Mouse (Mus musculus) lung, adult 2 months (tissue): Measurements from ENCODE around the gene Gm45337. TPM values are rescaled to one million over a fixed set of nuclear protein-coding genes. Genes with fewer than 3 reads are reported as not detected.
"Not testable (repeated sequence)": the region's sequence is repeated elsewhere in the genome, so short reads cannot be mapped to it uniquely, and the experiment has no call there.

Source experiments
- DNase-seq: peaks from one replicate; pipeline ENCODE4 v3.0.0; 2022
- H3K4me1 ChIP-seq: fragments of 200-500 bp; 2 replicates; pipeline ENCODE4 v1.6.1; 2011; ENCODE audit warnings: low read length; ENCODE audit not compliant: control insufficient read depth, insufficient read depth
- H3K4me3 ChIP-seq: fragments of 200-500 bp; replicated peaks from 2 replicates; pipeline ENCODE3; 2011; ENCODE audit warnings: low read depth, mild to moderate bottlenecking, control low read depth, low read length; ENCODE audit errors: extremely low read depth
- CTCF ChIP-seq: fragments of 200-500 bp; IDR thresholded peaks from 2 replicates; pipeline ENCODE4 v1.5.1; 2011; ENCODE audit warnings: mild to moderate bottlenecking, low read length, control low read depth; ENCODE audit not compliant: insufficient read depth
- POLR2A ChIP-seq: fragments of 200-500 bp; IDR thresholded peaks from 2 replicates; pipeline ENCODE4 v1.6.1; 2011; ENCODE audit warnings: low read depth, mild to moderate bottlenecking, control low read depth, low read length, borderline replicate concordance; ENCODE audit errors: extremely low read depth
- WGBS: fragments of 180-500 bp; shearing (Covaris S2); methylation state at CpG from one replicate; pipeline ENCODE4 v1.1.7; 2018; 5-methylcytosine and 5-hydroxymethylcytosine counted together
- polyA plus RNA-seq: library from polyadenylated mRNA; depleted of rRNA; stranded (reverse); fragments of >200 nt; gene quantifications from 2 replicates; pipeline ENCODE4 v1.2.3, GENCODE M21; 2012; rRNA removed

Gm45337 gene
- polyA plus RNA-seq, result not detected in 2 replicates

DNA sequence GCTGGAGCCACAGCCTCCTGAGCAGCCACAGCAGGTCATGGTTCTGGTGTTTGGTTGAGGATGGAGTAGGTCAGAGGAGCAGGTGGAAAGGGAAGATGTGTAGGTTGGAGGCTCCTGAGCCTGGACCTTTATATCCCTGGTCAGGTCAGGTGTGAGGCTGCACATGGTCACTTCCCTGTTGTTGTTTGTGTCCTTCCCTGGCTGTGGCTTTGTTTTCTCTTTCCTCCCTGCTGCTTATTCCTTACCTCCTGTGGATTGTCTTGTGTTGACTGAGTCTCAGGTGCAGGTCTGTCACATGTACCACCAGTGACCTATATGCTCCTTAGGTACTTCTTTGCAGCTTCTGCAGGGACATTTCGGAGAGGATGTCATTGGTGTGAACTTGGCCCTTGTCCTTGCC is at the start of gene Gm45337:
TSS of gene Gm45337 (minus strand) at position 101 of the 400 bp plus-strand sequence.
- 53% methylated on average over 1 of the region's 1 CpGs for WGBS
- TF ChIP-seq POLR2A (no peak), CTCF (no peak)
- Histone ChIP-seq H3K4me1 (no peaks in the 10 kb centered on the region), H3K4me3 (no peak within 1 kb of the TSS)
- no peak for DNase-seq

DNA sequence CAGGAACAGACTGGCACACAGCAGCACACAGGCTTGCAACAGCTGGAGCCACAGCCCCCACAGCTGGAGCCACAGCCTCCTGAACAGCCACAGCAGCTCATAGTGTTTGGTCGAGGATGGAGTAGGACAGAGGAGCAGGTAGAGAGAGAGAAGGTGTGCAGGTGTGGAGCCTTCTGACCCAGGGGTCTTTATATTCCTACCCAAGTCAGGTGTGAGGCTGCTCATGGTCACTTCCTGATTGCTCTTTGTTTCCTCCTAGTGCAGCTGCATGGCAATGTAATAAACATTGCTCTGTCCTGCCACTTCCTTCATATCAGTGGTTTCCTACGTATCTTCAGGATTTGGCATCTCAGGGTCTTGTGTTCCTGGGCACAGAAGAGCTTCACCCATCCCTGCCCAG is 45.9 kb upstream of the Gm45337 start, which contains the start of gene Gm10153:
TSS of gene Gm10153 (minus strand) at position 101 of the 400 bp plus-strand sequence.
- TF ChIP-seq CTCF (no peak), POLR2A (no peak)
- DNase-seq, result no peak
- H3K4me1 ChIP-seq, result no peaks in the 10 kb centered on the region
- WGBS, result 21% methylated on average over 2 of the region's 2 CpGs
- no peak within 1 kb of the TSS for H3K4me3 ChIP-seq

DNA sequence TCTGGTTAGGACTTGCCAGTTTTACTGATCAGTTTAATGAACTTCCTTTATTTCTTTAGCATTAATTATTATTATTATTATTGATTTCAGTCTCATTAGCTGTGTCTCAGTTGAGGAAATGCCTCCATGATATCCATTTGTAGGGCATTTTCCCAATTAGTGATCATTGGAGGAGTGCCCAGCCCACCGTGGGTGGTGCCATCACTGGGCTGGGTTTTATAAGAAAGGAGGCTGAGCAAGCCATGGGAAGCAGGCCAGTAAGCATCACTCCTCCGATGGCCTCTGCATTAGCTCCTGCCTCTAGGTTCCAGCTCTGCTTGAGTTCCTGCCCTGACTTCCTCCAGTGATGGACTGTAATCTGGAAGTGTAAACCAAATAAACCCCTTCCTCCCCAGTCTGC is 43.7 kb upstream of the Gm45337 start:
- TF ChIP-seq POLR2A, result no peak
- no peak for TF ChIP-seq CTCF
- no peak for DNase-seq
- Histone ChIP-seq H3K4me1 (no peaks in the 10 kb centered on the region), H3K4me3 (no peak overlapping the region)
- WGBS, result 60% methylated on average over 2 of the region's 2 CpGs

DNA sequence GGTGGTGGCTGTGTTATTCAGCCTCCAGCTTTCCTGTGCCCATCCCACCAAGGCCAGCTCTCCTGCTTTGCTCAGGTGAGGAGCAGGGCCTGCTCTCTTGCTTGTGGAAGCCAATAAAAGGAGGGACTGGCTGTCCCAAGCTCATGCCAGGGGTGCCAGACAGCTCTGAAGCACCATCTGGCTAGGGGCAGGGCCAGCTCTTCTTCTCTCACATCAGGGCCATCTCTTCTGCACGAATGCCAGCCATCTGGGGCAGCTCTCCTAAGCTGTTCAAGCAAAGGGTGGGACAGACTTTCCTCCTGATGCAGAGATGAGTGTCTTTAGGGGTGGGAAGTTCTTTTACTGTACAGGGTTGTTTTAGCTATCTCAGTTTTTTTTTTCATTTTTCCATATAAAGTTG is 36.6 kb upstream of the Gm45337 start:
- TF ChIP-seq CTCF (no peak), POLR2A (no peak)
- no peak for DNase-seq
- 23% methylated on average over 1 of the region's 1 CpGs for WGBS
- H3K4me3 ChIP-seq, result no peak overlapping the region
- no peaks in the 10 kb centered on the region for H3K4me1 ChIP-seq

DNA sequence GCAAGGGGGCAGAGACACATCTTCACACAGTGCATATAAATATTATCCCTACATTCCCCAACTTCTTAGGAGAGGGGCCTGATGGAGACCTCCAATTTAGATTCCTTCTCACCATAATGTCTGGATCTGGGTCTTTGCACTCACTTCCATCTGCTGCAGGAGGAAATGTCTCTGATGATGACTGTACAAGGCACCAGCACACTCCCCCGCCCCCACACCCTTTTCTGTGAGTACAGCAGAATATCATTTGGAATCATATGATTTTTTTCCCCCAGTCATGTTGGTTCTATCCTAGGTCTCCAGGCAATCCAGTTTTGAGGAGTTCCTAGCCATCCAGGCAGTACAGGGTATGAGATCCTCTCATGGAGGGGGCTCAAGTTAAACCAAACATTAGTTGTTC is 34.3 kb upstream of the Gm45337 start:
- Histone ChIP-seq H3K4me1 (no peaks in the 10 kb centered on the region), H3K4me3 (no peak overlapping the region)
- TF ChIP-seq POLR2A (no peak), CTCF (no peak)
- WGBS, result 74% methylated on average over 1 of the region's 1 CpGs
- DNase-seq, result no peak

DNA sequence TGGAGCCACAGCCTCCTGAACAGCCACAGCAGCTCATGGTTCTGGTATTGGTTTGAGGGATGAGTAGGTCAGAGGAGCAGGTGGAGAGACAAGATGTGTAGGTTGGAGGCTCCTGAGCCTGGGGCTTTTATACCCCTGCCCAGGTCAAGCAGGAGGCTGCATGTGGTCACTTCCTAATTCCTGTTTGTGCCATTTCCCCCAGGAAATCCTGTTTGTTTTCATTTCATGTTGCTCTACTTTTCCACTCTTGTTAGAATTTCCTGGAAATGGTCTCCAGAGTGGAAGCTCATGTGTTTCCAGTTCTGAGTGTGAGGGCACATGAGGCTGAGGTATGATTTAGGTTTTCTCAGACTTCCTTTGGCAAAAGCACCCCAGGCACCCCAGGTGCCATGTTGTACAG is 31.5 kb upstream of the Gm45337 start, which contains the start of gene Krtap5-2:
TSS of gene Krtap5-2 (minus strand) at position 101 of the 400 bp plus-strand sequence.
- H3K4me3 ChIP-seq, H3K4me1 ChIP-seq, DNase-seq: not testable (repeated sequence)

DNA sequence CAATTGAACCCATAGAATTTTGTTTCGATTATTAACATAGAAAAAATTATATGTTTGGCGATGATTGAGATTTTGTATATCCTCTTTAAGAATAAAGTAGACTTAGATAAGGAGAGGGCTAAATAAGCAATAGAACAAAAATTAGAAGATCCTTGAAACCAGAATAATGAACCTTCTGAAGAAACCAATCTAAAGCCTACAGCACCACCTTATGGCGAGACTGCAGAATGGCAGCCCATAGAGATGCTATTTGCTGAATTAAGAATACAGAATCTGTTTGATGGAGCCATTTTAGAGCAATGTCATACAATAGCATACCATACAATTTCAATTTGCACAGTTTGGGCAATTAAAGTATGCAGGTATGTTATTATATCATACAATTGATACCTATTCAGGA is 25.4 kb upstream of the Gm45337 start:
- WGBS, result 46% methylated on average over 3 of the region's 3 CpGs
- no peaks in the 10 kb centered on the region for H3K4me1 ChIP-seq
- no peak for DNase-seq
- TF ChIP-seq POLR2A (no peak), CTCF (0 out of 2 replicates have a peak, but pooled peaks have one; percentile 6)
- H3K4me3 ChIP-seq, result no peak overlapping the region

DNA sequence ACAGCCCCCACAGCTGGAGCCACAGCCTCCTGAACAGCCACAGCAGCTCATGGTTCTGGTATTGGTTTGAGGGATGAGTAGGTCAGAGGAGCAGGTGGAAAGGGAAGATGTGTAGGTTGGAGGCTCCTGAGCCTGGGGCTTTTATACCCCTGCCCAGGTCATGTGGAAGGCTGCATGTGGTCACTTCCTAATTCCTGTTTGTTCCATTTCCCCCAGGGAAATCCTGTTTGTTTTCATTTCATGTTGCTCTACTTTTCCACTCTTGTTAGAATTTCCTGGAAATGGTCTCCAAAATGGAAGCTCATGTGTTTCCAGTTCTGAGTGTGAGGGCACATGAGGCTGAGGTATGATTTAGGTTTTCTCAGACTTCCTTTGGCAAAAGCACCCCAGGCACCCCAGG is 21.2 kb upstream of the Gm45337 start, which contains the start of gene Gm4553:
TSS of gene Gm4553 (minus strand) at position 101 of the 400 bp plus-strand sequence.
- not testable (repeated sequence) for H3K4me3 ChIP-seq, DNase-seq, H3K4me1 ChIP-seq

DNA sequence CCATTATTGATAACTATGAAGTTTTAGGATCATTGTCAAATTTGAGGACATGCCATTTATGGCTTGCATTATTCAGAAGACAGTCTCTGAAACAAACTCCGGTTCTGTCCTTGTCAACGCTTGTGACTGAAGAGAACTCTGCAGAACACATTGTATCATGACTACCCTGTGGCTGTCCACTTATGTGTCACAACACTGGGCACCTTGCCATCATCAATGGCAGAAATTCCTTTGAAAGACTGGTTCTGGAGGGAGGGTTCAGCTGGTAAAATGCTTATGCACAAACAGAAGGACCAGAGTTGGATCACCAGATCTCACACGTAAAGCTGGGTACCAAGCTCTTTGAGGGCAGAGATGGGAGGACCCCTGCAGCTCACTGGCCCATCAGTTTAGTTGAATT is 15.0 kb upstream of the Gm45337 start:
- 87% methylated on average over 3 of the region's 3 CpGs for WGBS
- H3K4me3 ChIP-seq, result no peak overlapping the region
- no peaks in the 10 kb centered on the region for H3K4me1 ChIP-seq
- TF ChIP-seq CTCF, result no peak
- no peak for TF ChIP-seq POLR2A
- no peak for DNase-seq

DNA sequence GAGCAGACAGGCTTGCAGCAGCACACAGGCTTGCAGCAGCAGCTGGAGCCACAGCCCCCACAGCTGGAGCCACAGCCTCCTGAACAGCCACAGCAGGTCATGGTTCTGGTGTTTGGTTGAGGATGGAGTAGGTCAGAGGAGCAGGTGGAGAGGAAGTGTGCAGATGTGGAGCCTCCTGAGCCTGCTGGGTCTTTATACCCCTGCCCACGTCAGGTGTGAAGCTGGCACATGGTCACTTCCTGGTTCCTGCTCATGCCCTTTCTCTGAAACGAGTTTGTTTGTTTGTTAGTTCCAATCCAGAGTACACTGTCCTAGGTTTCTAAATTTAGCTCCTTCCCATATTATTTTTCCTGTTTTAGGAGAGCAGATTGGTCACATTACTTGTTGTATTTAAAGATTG is 12.6 kb upstream of the Gm45337 start, which contains the start of gene Gm29735:
TSS of gene Gm29735 (minus strand) at position 101 of the 400 bp plus-strand sequence.
- not testable (repeated sequence) for H3K4me1 ChIP-seq, H3K4me3 ChIP-seq, DNase-seq
- 21% methylated on average over 2 of the region's 2 CpGs for WGBS

DNA sequence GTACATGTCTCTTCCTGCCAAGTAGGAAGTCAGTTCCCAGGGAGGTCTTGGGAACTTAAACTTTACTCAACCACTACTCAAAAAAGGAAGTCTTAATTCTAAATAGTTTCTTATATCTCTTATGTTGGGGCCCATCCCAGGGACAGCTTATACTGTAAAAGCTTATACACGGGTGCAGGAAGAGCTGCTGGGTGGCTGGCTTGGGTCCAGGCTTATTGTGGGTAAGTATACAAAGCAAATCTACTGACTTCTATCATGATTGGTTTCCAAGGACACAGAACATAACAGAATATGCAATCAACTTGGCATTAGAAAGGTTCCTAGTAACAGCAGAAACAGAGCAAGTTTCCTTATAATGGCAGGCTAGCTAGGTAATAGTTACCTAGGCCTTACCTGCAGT is 10.9 kb upstream of the Gm45337 start:
- DNase-seq, result no peak
- 14% methylated on average over 1 of the region's 1 CpGs for WGBS
- Histone ChIP-seq H3K4me3 (no peak overlapping the region), H3K4me1 (no peaks in the 10 kb centered on the region)
- no peak for TF ChIP-seq POLR2A
- no peak for TF ChIP-seq CTCF
